Mouse (Mus musculus) spleen, adult 2 months (tissue): ENCODE data around the gene Prph. TPM values are rescaled to one million over a fixed set of nuclear protein-coding genes. Genes with fewer than 3 reads are reported as not detected.
"Not testable (repeated sequence)": the region's sequence is repeated elsewhere in the genome, so short reads cannot be mapped to it uniquely, and the experiment has no call there.

Source experiments
- DNase-seq, 2 experiments: peaks; one replicate each; pipeline versions ENCODE4 v3.0.0 to v3.0.0-alpha.2; 2012 to 2021; ENCODE audit warnings: low spot score in 2 of 2, low read depth in 1 of 2
- H3K27ac ChIP-seq: fragments of 200-500 bp; 2 replicates; pipeline ENCODE4 v1.5.1; 2012; ENCODE audit warnings: low read length, inconsistent platforms; ENCODE audit not compliant: insufficient read depth
- H3K27me3 ChIP-seq: fragments of 200-500 bp; 2 replicates; pipeline ENCODE4 v1.6.1; 2012; ENCODE audit warnings: mild to moderate bottlenecking, moderate library complexity, low read length, inconsistent platforms; ENCODE audit not compliant: control insufficient read depth, insufficient read depth
- H3K36me3 ChIP-seq: fragments of 200-500 bp; 2 replicates; pipeline ENCODE4 v1.6.1; 2012; ENCODE audit warnings: mild to moderate bottlenecking, low read length, inconsistent platforms; ENCODE audit not compliant: control insufficient read depth, insufficient read depth
- H3K4me1 ChIP-seq: fragments of 200-500 bp; 2 replicates; pipeline ENCODE4 v1.6.1; 2011; ENCODE audit warnings: inconsistent platforms; ENCODE audit not compliant: control insufficient read depth, insufficient read depth, insufficient read length
- H3K4me3 ChIP-seq: fragments of 200-500 bp; 2 replicates; pipeline ENCODE4 v1.5.1; 2011; ENCODE audit warnings: mild to moderate bottlenecking, inconsistent platforms; ENCODE audit not compliant: insufficient read depth, insufficient read length; ENCODE audit errors: extremely low read depth
- CTCF ChIP-seq: fragments of 200-500 bp; IDR thresholded peaks from 2 replicates; pipeline ENCODE4 v1.5.1; 2011; ENCODE audit warnings: mild to moderate bottlenecking, inconsistent platforms; ENCODE audit not compliant: insufficient read depth, insufficient read length, insufficient replicate concordance; ENCODE audit errors: extremely low read depth
- POLR2A ChIP-seq: fragments of 200-500 bp; IDR thresholded peaks from 2 replicates; pipeline ENCODE4 v1.6.1; 2011; ENCODE audit warnings: low read depth, low read length, inconsistent platforms
- WGBS: fragments of 180-500 bp; shearing (Covaris S2); methylation state at CpG from one replicate; pipeline ENCODE4 v1.1.7; 2018; 5-methylcytosine and 5-hydroxymethylcytosine counted together
- polyA plus RNA-seq: library from polyadenylated mRNA; depleted of rRNA; stranded (reverse); fragments of >200 nt; gene quantifications from 2 replicates; pipeline ENCODE4 v1.2.3, GENCODE M21; 2012

Prph gene
- polyA plus RNA-seq, 1 experiment, result 0.99 TPM

GRCm38 (mm10) chr15:99074600-99075333 is 19.8 kb downstream of the Prph start:
- Histone ChIP-seq H3K27ac (peak overlapping the region; percentile 89), H3K36me3 (no peaks in the 10 kb centered on the region), H3K4me3 (peak overlapping the region; percentile 89), H3K4me1 (peaks cover 6% of the 10 kb centered on the region), H3K27me3 (no peaks in the 10 kb centered on the region)
- TF ChIP-seq POLR2A (0 out of 2 replicates have a peak, but pooled peaks have one; percentile 5), CTCF (no peak)
- peak; percentile 89 to 93 for DNase-seq
- under 1% methylated on average over 44 of the region's 44 CpGs for WGBS

- H3K27me3 ChIP-seq, DNase-seq, H3K36me3 ChIP-seq, H3K4me3 ChIP-seq, H3K27ac ChIP-seq, H3K4me1 ChIP-seq: not testable (repeated sequence)
- 97% methylated on average over 3 of the region's 3 CpGs for WGBS
Observed at GRCm38 (mm10) chr15:99076011-99076410, 21.0 kb downstream of the Prph start.

GRCm38 (mm10) chr15:99078181-99078910 is 23.4 kb downstream of the Prph start:
- Histone ChIP-seq H3K36me3 (no peaks in the 10 kb centered on the region), H3K27me3 (no peaks in the 10 kb centered on the region), H3K4me3 (no peak overlapping the region), H3K4me1 (peaks cover 6% of the 10 kb centered on the region), H3K27ac (no peak overlapping the region)
- 95% methylated on average over 15 of the region's 15 CpGs for WGBS
- TF ChIP-seq POLR2A, result no peak
- no peak for TF ChIP-seq CTCF
- no peak for DNase-seq

GRCm38 (mm10) chr15:99079804-99080203 is 24.8 kb downstream of the Prph start:
- Histone ChIP-seq H3K27me3 (no peaks in the 10 kb centered on the region), H3K4me1 (peaks cover 3% of the 10 kb centered on the region), H3K27ac (no peak overlapping the region), H3K4me3 (no peak overlapping the region), H3K36me3 (no peaks in the 10 kb centered on the region)
- WGBS, result 73% methylated on average over 3 of the region's 3 CpGs
- DNase-seq, result no peak
- TF ChIP-seq POLR2A, result no peak

GRCm38 (mm10) chr15:99082322-99082721 is 27.3 kb downstream of the Prph start:
- peaks cover 5% of the 10 kb centered on the region for H3K27me3 ChIP-seq
- H3K4me1 ChIP-seq, result peaks cover 1% of the 10 kb centered on the region; the same call in 1 of the 2 replicates
- TF ChIP-seq CTCF, result no peak
- no peak for TF ChIP-seq POLR2A
- WGBS, result 96% methylated on average over 12 of the region's 12 CpGs
- DNase-seq, result no peak
- H3K4me3 ChIP-seq, result no peak overlapping the region
- H3K27ac ChIP-seq, result no peak overlapping the region
- H3K36me3 ChIP-seq, result no peaks in the 10 kb centered on the region

- TF ChIP-seq CTCF (no peak), POLR2A (no peak)
- DNase-seq, result no peak
- H3K4me3 ChIP-seq, result no peak overlapping the region
- no peak overlapping the region for H3K27ac ChIP-seq
- 94% methylated on average over 16 of the region's 16 CpGs for WGBS
- H3K27me3 ChIP-seq, result peaks cover 10% of the 10 kb centered on the region
- H3K4me1 ChIP-seq, result peaks cover 4% of the 10 kb centered on the region; the same call in 1 of the 2 replicates
- H3K36me3 ChIP-seq, result no peaks in the 10 kb centered on the region
Observed at GRCm38 (mm10) chr15:99082840-99083239, 27.9 kb downstream of the Prph start.

GRCm38 (mm10) chr15:99083258-99083657 is 28.3 kb downstream of the Prph start:
- Histone ChIP-seq H3K27me3 (peaks cover 14% of the 10 kb centered on the region), H3K4me1 (peaks cover 4% of the 10 kb centered on the region; the same call in 1 of the 2 replicates), H3K4me3 (no peak overlapping the region), H3K36me3 (no peaks in the 10 kb centered on the region), H3K27ac (no peak overlapping the region)
- 67% methylated on average over 9 of the region's 9 CpGs for WGBS
- TF ChIP-seq CTCF (peak; percentile 43; the same call in 1 of the 2 replicates), POLR2A (no peak)
- DNase-seq, result peak in 1 of 2 experiments; percentile 34
